Mouse (Mus musculus): Measurements from ENCODE around the gene Cdk5r2. TPM values are rescaled to one million over a fixed set of nuclear protein-coding genes. Genes with fewer than 3 reads are reported as not detected.
A peak's percentile ranks its signal among the peaks of the same experiment; 100 is the strongest.

Cdk5r2 gene
- total and polyA plus RNA-seq, 3 experiments: 0.04 to 0.24 TPM; not detected in 1

- TF ChIP-seq JUND (conservative IDR thresholded peaks at IDR 0.05; ENCODE audit: low read depth, low read length): no peak
These were observed 48.1 kb upstream of the Cdk5r2 start (continued) for GRCm38 (mm10) chr1:74806360-74807311.

DNA sequence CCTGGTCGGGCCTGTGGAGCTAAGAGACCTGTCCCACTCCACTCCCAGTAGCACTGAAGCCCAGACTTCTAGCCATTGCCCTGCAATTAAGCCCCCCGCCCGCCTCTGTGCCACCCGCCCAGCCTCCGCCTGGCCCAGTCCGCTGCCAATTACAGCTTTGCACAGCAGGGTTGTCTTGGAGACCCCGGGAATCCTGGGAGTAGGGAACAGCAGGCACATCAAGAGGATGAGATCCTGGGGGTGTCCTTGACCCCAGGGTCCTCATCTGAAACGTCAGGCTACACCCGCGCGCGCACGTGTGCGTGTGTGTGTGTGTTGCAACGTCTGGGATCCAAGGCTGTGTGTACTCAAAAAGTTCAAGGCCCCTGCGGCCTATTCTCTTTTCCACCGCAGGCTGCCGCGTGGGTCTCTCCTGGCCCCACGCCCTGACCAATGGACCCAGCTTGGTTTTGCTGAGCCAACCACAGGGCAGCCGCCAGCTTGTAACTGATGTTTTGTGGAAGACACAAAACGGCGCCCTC, 47.1 kb upstream of the Cdk5r2 start:
- in situ Hi-C loops (cut with MboI; ENCODE audit: low pct_ligation_motif_present, low pct_unique_long_range_greater_than_20kb, low sequenced_read_pairs): loop anchor here (5.0 kb wide), 1 partner anchor 35 kb away; the partner anchor contains the start of gene Wnt6
- H3K9me3 ChIP-seq (replicated peaks; ENCODE audit: low read length): no peaks in the 10 kb centered on the region
- peaks cover 0 to 24% of the 10 kb centered on the region in 2 experiments for H3K36me3 ChIP-seq (replicated peaks in 1 of 2; ENCODE audit: control insufficient read depth in 1 of 2, insufficient read depth in 1 of 2, low read length in 1 of 2)
- H3K4me2 ChIP-seq (ENCODE audit: insufficient read depth, low read depth, poor library complexity, severe bottlenecking): peak overlapping the region; percentile 59
- peaks cover 25 to 69% of the 10 kb centered on the region in 2 experiments for H3K4me1 ChIP-seq (ENCODE audit: control insufficient read depth in 1 of 2, insufficient read depth in 2 of 2)
- 0 out of 2 replicates have a peak, but pooled peaks cover 2% of the 10 kb centered on the region for H3K79me2 ChIP-seq (replicated peaks; ENCODE audit: control insufficient read depth, extremely low read depth, insufficient read depth, poor library complexity, severe bottlenecking)
- dilution Hi-C loops (cut with MboI; ENCODE audit: extremely low pct_ligation_motif_present, extremely low pct_unique_long_range_greater_than_20kb, low sequenced_read_pairs): no loop called here
- no peak for DNase-seq (ENCODE audit: extremely low read depth)
- H3K9ac ChIP-seq (ENCODE audit: insufficient read depth, low read depth): peak overlapping the region; percentile 51; the same call in 1 of the 2 replicates
- H3K4me3 ChIP-seq (replicated peaks in 1 of 3; ENCODE audit: low read depth in 2 of 3, low read length in 2 of 3, poor library complexity in 1 of 3): peak overlapping the region in 1 of 3 experiments; percentile 47
- H3K27ac ChIP-seq (ENCODE audit: insufficient read depth, low read depth): peak overlapping the region; percentile 79
- H3K27me3 ChIP-seq (replicated peaks): no peaks in the 10 kb centered on the region
- no peak for TF ChIP-seq POLR2AphosphoS2 (IDR thresholded peaks at IDR 0.05; ENCODE audit: low read depth, low read length)
- 0 out of 2 replicates have a peak, but pooled peaks have one; percentile 25 for TF ChIP-seq POLR2A (IDR thresholded peaks at IDR 0.05; ENCODE audit: low read depth, low read length)
- peak; percentile 69 for TF ChIP-seq BHLHE40 (IDR thresholded peaks at IDR 0.05; ENCODE audit: low read depth, low read length)

GRCm38 (mm10) chr1:74808078-74808477, 46.7 kb upstream of the Cdk5r2 start:
- Histone ChIP-seq H3K36me3 (replicated peaks in 1 of 2; ENCODE audit: control insufficient read depth in 1 of 2, insufficient read depth in 1 of 2, low read length in 1 of 2) (peaks cover 0 to 21% of the 10 kb centered on the region in 2 experiments), H3K4me1 (ENCODE audit: control insufficient read depth in 1 of 2, insufficient read depth in 2 of 2) (peaks cover 25 to 65% of the 10 kb centered on the region in 2 experiments), H3K79me2 (replicated peaks; ENCODE audit: control insufficient read depth, extremely low read depth, insufficient read depth, poor library complexity, severe bottlenecking) (0 out of 2 replicates have a peak, but pooled peaks cover 2% of the 10 kb centered on the region), H3K27me3 (replicated peaks) (no peaks in the 10 kb centered on the region), H3K4me2 (ENCODE audit: insufficient read depth, low read depth, poor library complexity, severe bottlenecking) (peak overlapping the region; percentile 59), H3K9ac (ENCODE audit: insufficient read depth, low read depth) (no peak overlapping the region), H3K9me3 (replicated peaks; ENCODE audit: low read length) (no peaks in the 10 kb centered on the region), H3K4me3 (replicated peaks in 1 of 3; ENCODE audit: low read depth in 2 of 3, low read length in 2 of 3, poor library complexity in 1 of 3) (peak overlapping the region in 1 of 3 experiments; percentile 47), H3K27ac (ENCODE audit: insufficient read depth, low read depth) (peak overlapping the region; percentile 79; the same call in 1 of the 2 replicates)
- dilution Hi-C loops (cut with MboI; ENCODE audit: extremely low pct_ligation_motif_present, extremely low pct_unique_long_range_greater_than_20kb, low sequenced_read_pairs) (no loop called here), in situ Hi-C loops (cut with MboI; ENCODE audit: low pct_ligation_motif_present, low pct_unique_long_range_greater_than_20kb, low sequenced_read_pairs) (loop anchor here (5.0 kb wide), 1 partner anchor 36 kb away; the partner anchor contains the start of gene Wnt6)
- peak; percentile 94 for DNase-seq (ENCODE audit: extremely low read depth)
- TF ChIP-seq ZMIZ1 (IDR thresholded peaks at IDR 0.05; ENCODE audit: low read depth, low read length) (no peak), SIN3A (IDR thresholded peaks at IDR 0.05; ENCODE audit: low read length) (peak; percentile 57; the same call in 1 of the 2 replicates), SMC3 (IDR thresholded peaks at IDR 0.05; ENCODE audit: low read depth, low read length) (peak; percentile 98), JUND (conservative IDR thresholded peaks at IDR 0.05; ENCODE audit: low read depth, low read length) (no peak), IRF4 (IDR thresholded peaks at IDR 0.05; ENCODE audit: low read depth, low read length) (peak; percentile 29; the same call in 1 of the 2 replicates), NRF1 (IDR thresholded peaks at IDR 0.05; ENCODE audit: low read depth, low read length) (peak; percentile 76), E2F4 (IDR thresholded peaks at IDR 0.05; ENCODE audit: insufficient replicate concordance, low read depth, low read length) (no peak), ETS1 (conservative IDR thresholded peaks at IDR 0.05; ENCODE audit: low read depth, low read length) (no peak), ZNF384 (IDR thresholded peaks at IDR 0.05; ENCODE audit: low read depth, low read length) (peak; percentile 6; the same call in 1 of the 2 replicates), MXI1 (IDR thresholded peaks at IDR 0.05; ENCODE audit: low read depth, low read length) (no peak), POLR2AphosphoS2 (IDR thresholded peaks at IDR 0.05; ENCODE audit: low read depth, low read length) (no peak), ZKSCAN1 (IDR thresholded peaks at IDR 0.05; ENCODE audit: borderline replicate concordance, low read depth, low read length) (no peak), MAX (IDR thresholded peaks at IDR 0.05; ENCODE audit: low read length) (peak; percentile 54), EP300 (IDR thresholded peaks at IDR 0.05; ENCODE audit: low read length) (no peak), ZC3H11A (IDR thresholded peaks at IDR 0.05; ENCODE audit: low read depth, low read length) (peak; percentile 60; the same call in 1 of the 2 replicates), CHD1 (IDR thresholded peaks at IDR 0.05; ENCODE audit: low read depth, low read length) (no peak), GABPA (IDR thresholded peaks at IDR 0.05; ENCODE audit: insufficient replicate concordance, low read depth, low read length) (no peak), KAT2A (IDR thresholded peaks at IDR 0.05; ENCODE audit: insufficient replicate concordance, low read length) (no peak), BHLHE40 (IDR thresholded peaks at IDR 0.05; ENCODE audit: low read depth, low read length) (no peak), MYC (IDR thresholded peaks at IDR 0.05; ENCODE audit: low read depth, low read length) (no peak; the same call in 1 of the 2 replicates), TCF12 (IDR thresholded peaks at IDR 0.05; ENCODE audit: low read depth, low read length) (no peak), NELFE (IDR thresholded peaks at IDR 0.05; ENCODE audit: low read depth, low read length) (no peak), CTCF (conservative IDR thresholded peaks at IDR 0.05 in 1 of 2, IDR thresholded peaks at IDR 0.05 in 1 of 2; ENCODE audit: low read depth in 2 of 2, low read length in 2 of 2) (peak; percentile 70 to 98), POLR2A (IDR thresholded peaks at IDR 0.05; ENCODE audit: low read depth, low read length) (peak; percentile 56; the same call in 1 of the 2 replicates), UBTF (IDR thresholded peaks at IDR 0.05; ENCODE audit: low read depth, low read length) (no peak), RAD21 (IDR thresholded peaks at IDR 0.05; ENCODE audit: low read depth, low read length) (peak; percentile 94)
